Mouse (Mus musculus): ENCODE measurements around the gene Coq10a. TPM values are rescaled to one million over a fixed set of nuclear protein-coding genes. Genes with fewer than 3 reads are reported as not detected.

Coq10a gene
- total and polyA plus RNA-seq, 2 experiments from 2014 or later: 42.1 to 50.8 TPM

GRCm38 (mm10) chr10:128327610-128328009 lies 41.2 kb downstream of the Coq10a start:
- WGBS: 88% methylated on average over 10 of the region's 10 CpGs
- no peak overlapping the region for H3K4me3 ChIP-seq (ENCODE audit: low read length)
- no peak for ATAC-seq
- no peak overlapping the region for H3K27ac ChIP-seq
- H3K4me1 ChIP-seq (ENCODE audit: insufficient read depth, low read length): peaks cover 11% of the 10 kb centered on the region; the same call in 1 of the 2 replicates
- H3K9me3 ChIP-seq (ENCODE audit: low read length): no peaks in the 10 kb centered on the region
- H3K27me3 ChIP-seq (ENCODE audit: insufficient read depth, low read length): no peaks in the 10 kb centered on the region
- no peak for DNase-seq (ENCODE audit: low spot score)
- peak; percentile 20; the same call in 1 of the 2 replicates for TF ChIP-seq CTCF (IDR thresholded peaks at IDR 0.05; ENCODE audit: low read depth)
- no peak overlapping the region for H3K4me2 ChIP-seq (ENCODE audit: low read depth, low read length)
- H3K36me3 ChIP-seq (ENCODE audit: insufficient read depth, low read length): peaks cover 20% of the 10 kb centered on the region
- H3K9ac ChIP-seq (replicated peaks; ENCODE audit: low read length): no peak overlapping the region

- Histone ChIP-seq H3K9me3 (ENCODE audit: low read length) (no peaks in the 10 kb centered on the region), H3K9ac (replicated peaks; ENCODE audit: low read length) (no peak overlapping the region), H3K4me2 (ENCODE audit: low read depth, low read length) (no peak overlapping the region), H3K4me1 (ENCODE audit: insufficient read depth, low read length) (peaks cover 11% of the 10 kb centered on the region; the same call in 1 of the 2 replicates), H3K27me3 (ENCODE audit: insufficient read depth, low read length) (no peaks in the 10 kb centered on the region), H3K4me3 (ENCODE audit: low read length) (no peak overlapping the region), H3K36me3 (ENCODE audit: insufficient read depth, low read length) (peaks cover 20% of the 10 kb centered on the region), H3K27ac (no peak overlapping the region)
- TF ChIP-seq CTCF (IDR thresholded peaks at IDR 0.05; ENCODE audit: low read depth): no peak
- 94% methylated on average over 8 of the region's 8 CpGs for WGBS
- ATAC-seq (no peak), DNase-seq (ENCODE audit: low spot score) (no peak)
Measured at GRCm38 (mm10) chr10:128326825-128327224, 42.0 kb downstream of the Coq10a start.

GRCm38 (mm10) chr10:128323516-128323915 lies 45.3 kb downstream of the Coq10a start:
- TF ChIP-seq CTCF (IDR thresholded peaks at IDR 0.05; ENCODE audit: low read depth): no peak
- peak overlapping the region; percentile 68 for H3K4me3 ChIP-seq (ENCODE audit: low read length)
- H3K9ac ChIP-seq (replicated peaks; ENCODE audit: low read length): peak overlapping the region; percentile 87
- no peaks in the 10 kb centered on the region for H3K27me3 ChIP-seq (ENCODE audit: insufficient read depth, low read length)
- peaks cover 35% of the 10 kb centered on the region for H3K36me3 ChIP-seq (ENCODE audit: insufficient read depth, low read length)
- H3K4me1 ChIP-seq (ENCODE audit: insufficient read depth, low read length): peaks cover 11% of the 10 kb centered on the region; the same call in 1 of the 2 replicates
- H3K27ac ChIP-seq: peak overlapping the region; percentile 98
- H3K4me2 ChIP-seq (ENCODE audit: low read depth, low read length): peak overlapping the region; percentile 82
- DNase-seq (ENCODE audit: low spot score): no peak
- WGBS: 86% methylated on average over 8 of the region's 8 CpGs
- no peaks in the 10 kb centered on the region for H3K9me3 ChIP-seq (ENCODE audit: low read length)
- no peak for ATAC-seq

GRCm38 (mm10) chr10:128322141-128323108 lies 46.4 kb downstream of the Coq10a start, which contains the start of gene Cnpy2:
Cnpy2 (plus strand) TSS chr10:128322459.
- TF ChIP-seq CTCF (IDR thresholded peaks at IDR 0.05; ENCODE audit: low read depth): no peak
- Histone ChIP-seq H3K9me3 (ENCODE audit: low read length) (no peaks in the 10 kb centered on the region), H3K27ac (peak within 1 kb of the TSS; percentile 98), H3K9ac (replicated peaks; ENCODE audit: low read length) (peak within 1 kb of the TSS; percentile 87), H3K4me1 (ENCODE audit: insufficient read depth, low read length) (peaks cover 11% of the 10 kb centered on the region; the same call in 1 of the 2 replicates), H3K36me3 (ENCODE audit: insufficient read depth, low read length) (peaks cover 38% of the 10 kb centered on the region), H3K27me3 (ENCODE audit: insufficient read depth, low read length) (no peaks in the 10 kb centered on the region), H3K4me3 (ENCODE audit: low read length) (peak within 1 kb of the TSS; percentile 68), H3K4me2 (ENCODE audit: low read depth, low read length) (peak within 1 kb of the TSS; percentile 82)
- peak; percentile 97 for DNase-seq (ENCODE audit: low spot score)
- peak; percentile 96 for ATAC-seq
- WGBS: under 1% methylated on average over 40 of the region's 40 CpGs

- Histone ChIP-seq H3K36me3 (ENCODE audit: insufficient read depth, low read length) (peaks cover 37% of the 10 kb centered on the region), H3K27ac (peak overlapping the region; percentile 98), H3K9me3 (ENCODE audit: low read length) (no peaks in the 10 kb centered on the region), H3K27me3 (ENCODE audit: insufficient read depth, low read length) (no peaks in the 10 kb centered on the region), H3K4me2 (ENCODE audit: low read depth, low read length) (peak overlapping the region; percentile 82), H3K4me3 (ENCODE audit: low read length) (peak overlapping the region; percentile 68), H3K4me1 (ENCODE audit: insufficient read depth, low read length) (peaks cover 11% of the 10 kb centered on the region; the same call in 1 of the 2 replicates), H3K9ac (replicated peaks; ENCODE audit: low read length) (peak overlapping the region; percentile 87)
- DNase-seq (ENCODE audit: low spot score) (no peak), ATAC-seq (no peak)
- WGBS: 59% methylated on average over 12 of the region's 12 CpGs
- TF ChIP-seq CTCF (IDR thresholded peaks at IDR 0.05; ENCODE audit: low read depth): no peak
Measured at GRCm38 (mm10) chr10:128321641-128322040, 47.2 kb downstream of the Coq10a start.

GRCm38 (mm10) chr10:128315578-128315977 lies 53.2 kb downstream of the Coq10a start:
- Histone ChIP-seq H3K9me3 (ENCODE audit: low read length) (no peaks in the 10 kb centered on the region), H3K36me3 (ENCODE audit: insufficient read depth, low read length) (peaks cover 72% of the 10 kb centered on the region), H3K4me3 (ENCODE audit: low read length) (no peak overlapping the region), H3K4me1 (ENCODE audit: insufficient read depth, low read length) (no peaks in the 10 kb centered on the region), H3K9ac (replicated peaks; ENCODE audit: low read length) (no peak overlapping the region), H3K4me2 (ENCODE audit: low read depth, low read length) (no peak overlapping the region), H3K27me3 (ENCODE audit: insufficient read depth, low read length) (no peaks in the 10 kb centered on the region), H3K27ac (no peak overlapping the region)
- WGBS: 92% methylated on average over 8 of the region's 8 CpGs
- TF ChIP-seq CTCF (IDR thresholded peaks at IDR 0.05; ENCODE audit: low read depth): no peak
- DNase-seq (ENCODE audit: low spot score) (no peak), ATAC-seq (no peak)

Small RNA genes within 50 kb of the gene (microRNA-seq; reads per million reads assigned to microRNA genes)
- gene Gm25361: 0 reads per million in 2 experiments
- 0 to 0.36 reads per million in 2 experiments for gene Gm26308
- gene Mir6914: 0.18 to 0.36 reads per million in 2 experiments
- gene Mir6915: 1.1 to 1.6 reads per million in 2 experiments

Other genes with a start within 250 kb of the Coq10a start
- gene Rbms2, start 188.7 kb downstream of the Coq10a start, total RNA-seq (2014; rRNA removed): 11.7 and 13.2 TPM in 2 replicates
- gene Rbms2, start 188.7 kb downstream of the Coq10a start, polyA plus RNA-seq (2015; fragmentation: Nextera tagmentation; extraction: Ambion mirVana): 7.3 and 8.9 TPM in 2 replicates
- gene Gls2, start 174.5 kb downstream of the Coq10a start, total RNA-seq (2014; rRNA removed): 1.9 and 6.4 TPM in 2 replicates
- gene Gls2, start 174.5 kb downstream of the Coq10a start, polyA plus RNA-seq (2015; fragmentation: Nextera tagmentation; extraction: Ambion mirVana): 1.7 and 2.4 TPM in 2 replicates
- 25.8 and 29.6 TPM in 2 replicates for gene Spryd4, start 157.2 kb downstream of the Coq10a start, total RNA-seq (2014; rRNA removed)
- 22.3 and 24.5 TPM in 2 replicates for gene Spryd4, start 157.2 kb downstream of the Coq10a start, polyA plus RNA-seq (2015; fragmentation: Nextera tagmentation; extraction: Ambion mirVana)
- 0.21 and 0.25 TPM in 2 replicates for gene Mip, start 143.2 kb downstream of the Coq10a start, total RNA-seq (2014; rRNA removed)
- gene Mip, start 143.2 kb downstream of the Coq10a start, polyA plus RNA-seq (2015; fragmentation: Nextera tagmentation; extraction: Ambion mirVana): not detected in 2 replicates
- gene Timeless, start 136.9 kb downstream of the Coq10a start, total RNA-seq (2014; rRNA removed): 13.0 and 15.6 TPM in 2 replicates
- 15.2 and 17.0 TPM in 2 replicates for gene Timeless, start 136.9 kb downstream of the Coq10a start, polyA plus RNA-seq (2015; fragmentation: Nextera tagmentation; extraction: Ambion mirVana)
- not detected in 2 replicates for gene Apon, start 114.9 kb downstream of the Coq10a start, total RNA-seq (2014; rRNA removed)
- gene Apon, start 114.9 kb downstream of the Coq10a start, polyA plus RNA-seq (2015; fragmentation: Nextera tagmentation; extraction: Ambion mirVana): not detected in 2 replicates
- 0.50 TPM in 1 of 2 replicates, not detected in the other for gene Apof, start 100.3 kb downstream of the Coq10a start, total RNA-seq (2014; rRNA removed)
- gene Apof, start 100.3 kb downstream of the Coq10a start, polyA plus RNA-seq (2015; fragmentation: Nextera tagmentation; extraction: Ambion mirVana): 0.23 and 0.41 TPM in 2 replicates
- 7.5 and 8.5 TPM in 2 replicates for gene Stat2, start 98.4 kb downstream of the Coq10a start, total RNA-seq (2014; rRNA removed)
- 9.7 and 12.8 TPM in 2 replicates for gene Stat2, start 98.4 kb downstream of the Coq10a start, polyA plus RNA-seq (2015; fragmentation: Nextera tagmentation; extraction: Ambion mirVana)
- 0.50 TPM in 1 of 2 replicates, not detected in the other for gene Il23a, start 70.2 kb downstream of the Coq10a start, total RNA-seq (2014; rRNA removed)
- gene Il23a, start 70.2 kb downstream of the Coq10a start, polyA plus RNA-seq (2015; fragmentation: Nextera tagmentation; extraction: Ambion mirVana): 0.35 and 0.73 TPM in 2 replicates
- 21.2 and 25.2 TPM in 2 replicates for gene Pan2, start 65.7 kb downstream of the Coq10a start, total RNA-seq (2014; rRNA removed)
- gene Pan2, start 65.7 kb downstream of the Coq10a start, polyA plus RNA-seq (2015; fragmentation: Nextera tagmentation; extraction: Ambion mirVana): 14.3 and 16.4 TPM in 2 replicates
- 42.9 and 73.3 TPM in 2 replicates for gene Cnpy2, start 46.5 kb downstream of the Coq10a start, total RNA-seq (2014; rRNA removed)
- 186 and 189 TPM in 2 replicates for gene Cnpy2, start 46.5 kb downstream of the Coq10a start, polyA plus RNA-seq (2015; fragmentation: Nextera tagmentation; extraction: Ambion mirVana)
- 274 and 311 TPM in 2 replicates for gene Cs, start 31.3 kb downstream of the Coq10a start, total RNA-seq (2014; rRNA removed)
- 262 and 285 TPM in 2 replicates for gene Cs, start 31.3 kb downstream of the Coq10a start, polyA plus RNA-seq (2015; fragmentation: Nextera tagmentation; extraction: Ambion mirVana)
- gene Ankrd52, start 8.1 kb upstream of the Coq10a start, total RNA-seq (2014; rRNA removed): 38.8 and 39.5 TPM in 2 replicates
- gene Ankrd52, start 8.1 kb upstream of the Coq10a start, polyA plus RNA-seq (2015; fragmentation: Nextera tagmentation; extraction: Ambion mirVana): 9.1 and 10.6 TPM in 2 replicates
- gene Slc39a5, start 32.2 kb upstream of the Coq10a start, total RNA-seq (2014; rRNA removed): 0.58 and 2.3 TPM in 2 replicates
- 0.55 and 0.66 TPM in 2 replicates for gene Slc39a5, start 32.2 kb upstream of the Coq10a start, polyA plus RNA-seq (2015; fragmentation: Nextera tagmentation; extraction: Ambion mirVana)
- 73.9 and 98.9 TPM in 2 replicates for gene Nabp2, start 42.5 kb upstream of the Coq10a start, total RNA-seq (2014; rRNA removed)
- gene Nabp2, start 42.5 kb upstream of the Coq10a start, polyA plus RNA-seq (2015; fragmentation: Nextera tagmentation; extraction: Ambion mirVana): 135 and 140 TPM in 2 replicates
- gene Rnf41, start 42.7 kb upstream of the Coq10a start, total RNA-seq (2014; rRNA removed): 98.1 and 105 TPM in 2 replicates
- gene Rnf41, start 42.7 kb upstream of the Coq10a start, polyA plus RNA-seq (2015; fragmentation: Nextera tagmentation; extraction: Ambion mirVana): 75.8 and 76.3 TPM in 2 replicates
- gene Smarcc2, start 90.3 kb upstream of the Coq10a start, total RNA-seq (2014; rRNA removed): 174 and 181 TPM in 2 replicates
- gene Smarcc2, start 90.3 kb upstream of the Coq10a start, polyA plus RNA-seq (2015; fragmentation: Nextera tagmentation; extraction: Ambion mirVana): 112 and 120 TPM in 2 replicates
- 565 and 585 TPM in 2 replicates for gene Myl6, start 125.1 kb upstream of the Coq10a start, total RNA-seq (2014; rRNA removed)
- 1,081 and 1,089 TPM in 2 replicates for gene Myl6, start 125.1 kb upstream of the Coq10a start, polyA plus RNA-seq (2015; fragmentation: Nextera tagmentation; extraction: Ambion mirVana)
- 27.1 and 34.6 TPM in 2 replicates for gene Myl6b, start 129.7 kb upstream of the Coq10a start, total RNA-seq (2014; rRNA removed)
- 4.2 and 4.9 TPM in 2 replicates for gene Myl6b, start 129.7 kb upstream of the Coq10a start, polyA plus RNA-seq (2015; fragmentation: Nextera tagmentation; extraction: Ambion mirVana)
- gene Esyt1, start 156.9 kb upstream of the Coq10a start, total RNA-seq (2014; rRNA removed): 22.9 and 29.0 TPM in 2 replicates
- gene Esyt1, start 156.9 kb upstream of the Coq10a start, polyA plus RNA-seq (2015; fragmentation: Nextera tagmentation; extraction: Ambion mirVana): 13.3 TPM in 2 replicates
- 19.3 and 19.4 TPM in 2 replicates for gene Zc3h10, start 178.8 kb upstream of the Coq10a start, total RNA-seq (2014; rRNA removed)
- gene Zc3h10, start 178.8 kb upstream of the Coq10a start, polyA plus RNA-seq (2015; fragmentation: Nextera tagmentation; extraction: Ambion mirVana): 12.5 and 13.8 TPM in 2 replicates
- 412 and 501 TPM in 2 replicates for gene Rpl41, start 180.3 kb upstream of the Coq10a start, total RNA-seq (2014; rRNA removed)
- 2,609 and 2,618 TPM in 2 replicates for gene Rpl41, start 180.3 kb upstream of the Coq10a start, polyA plus RNA-seq (2015; fragmentation: Nextera tagmentation; extraction: Ambion mirVana)
- gene Pa2g4, start 197.0 kb upstream of the Coq10a start, total RNA-seq (2014; rRNA removed): 48.0 and 61.2 TPM in 2 replicates
- gene Pa2g4, start 197.0 kb upstream of the Coq10a start, polyA plus RNA-seq (2015; fragmentation: Nextera tagmentation; extraction: Ambion mirVana): 114 and 117 TPM in 2 replicates
- gene Erbb3, start 220.7 kb upstream of the Coq10a start, total RNA-seq (2014; rRNA removed): 1.3 and 1.7 TPM in 2 replicates
- gene Erbb3, start 220.7 kb upstream of the Coq10a start, polyA plus RNA-seq (2015; fragmentation: Nextera tagmentation; extraction: Ambion mirVana): 0.64 and 0.65 TPM in 2 replicates

Data from hindbrain, postnatal 0 days (tissue).